ENCODE assay signal across 11 mouse cellular contexts in genomic region chr17:27725412-27725811, GRCm38 (mm10). TPM values are rescaled to one million over a fixed set of nuclear protein-coding genes. Genes with fewer than 3 reads are reported as not detected.
DNase-seq lines count a peak whose midpoint lies in the region; ATAC-seq and TF ChIP-seq lines count a peak whose summit lies in the region.
"Had no signal": no experiment of that assay in that cellular context is flagged by ENCODE, and none has a peak within 500 bp of the region (broad histone marks: within the 10 kb centered on the region; RNA-seq: fewer than 3 reads in every experiment).

No protein-coding gene starts in this region.

- H3K4me3 ChIP-seq in lung, postnatal 0 days (ENCODE audit: low read depth, low read length), result no peak overlapping the region
- no peak overlapping the region for H3K4me3 ChIP-seq in embryonic facial prominence, embryonic 11.5 days (ENCODE audit: low read depth, low read length)
- 0 out of 2 replicates have a peak overlapping the region, but pooled peaks have one; percentile 41 for H3K4me3 ChIP-seq in small intestine, adult 2 months (ENCODE audit: low read depth, low read length)

- WGBS in lung, postnatal 0 days, result 15% methylated on average over 10 of the region's 10 CpGs
- WGBS in embryonic facial prominence, embryonic 11.5 days, result 11% methylated on average over 10 of the region's 10 CpGs
- WGBS in small intestine, adult 2 months, result 38% methylated on average over 10 of the region's 10 CpGs

- no peaks in the 10 kb centered on the region for H3K27me3 ChIP-seq in lung, postnatal 0 days (replicated peaks; ENCODE audit: insufficient read depth, low read length)
- no peaks in the 10 kb centered on the region for H3K27me3 ChIP-seq in embryonic facial prominence, embryonic 11.5 days (ENCODE audit: control insufficient read depth, insufficient read depth, low read length)
- peaks cover 3% of the 10 kb centered on the region; the same call in 1 of the 2 replicates for H3K27me3 ChIP-seq in small intestine, adult 2 months (ENCODE audit: control insufficient read depth, insufficient read depth, low read length)

- DNase-seq in frontal cortex, postnatal 25 days (ENCODE audit: low spot score in 2 of 2), result no peak
- DNase-seq in lung, postnatal 0 days (ENCODE audit: low spot score), result peak; percentile 32
- no peak for DNase-seq in lung, adult 18-20 months
- no peak for DNase-seq in embryonic facial prominence, embryonic 11.5 days (ENCODE audit: low spot score)
- DNase-seq in cerebellum, adult 9-10 months, result no peak

- no peak overlapping the region for H3K4me2 ChIP-seq in lung, postnatal 0 days (replicated peaks; ENCODE audit: low read depth, low read length)
- 0 out of 2 replicates have a peak overlapping the region, but pooled peaks have one; percentile 7 for H3K4me2 ChIP-seq in embryonic facial prominence, embryonic 11.5 days (ENCODE audit: low read depth, low read length)
- H3K4me2 ChIP-seq: heart, embryonic 11.5 days had no signal

- TF ChIP-seq POLR2A in small intestine, adult 2 months (IDR thresholded peaks at IDR 0.05; ENCODE audit: low read depth, low read length), result no peak

- TF ChIP-seq EP300 in lung, postnatal 0 days (IDR thresholded peaks at IDR 0.05), result no peak

- peak; percentile 31; the same call in 1 of the 2 replicates for ATAC-seq in frontal cortex, adult (ENCODE audit: low TSS enrichment)
- ATAC-seq in lung, postnatal 0 days, result peak; percentile 42; the same call in 1 of the 2 replicates
- no peak for ATAC-seq in embryonic facial prominence, embryonic 11.5 days (replicated peaks; ENCODE audit: insufficient number of reproducible peaks, low FRiP score, low TSS enrichment, low read depth)
- ATAC-seq in megakaryocyte, adult 5-6 weeks (ENCODE audit: poor library complexity, severe bottlenecking), result no peak

- H3K27ac ChIP-seq in lung, postnatal 0 days (ENCODE audit: low read length), result no peak overlapping the region
- H3K27ac ChIP-seq in embryonic facial prominence, embryonic 11.5 days (replicated peaks; ENCODE audit: low read depth, low read length), result no peak overlapping the region
- H3K27ac ChIP-seq in small intestine, adult 2 months (ENCODE audit: insufficient read depth, low read depth, low read length), result no peak overlapping the region

- no peaks in the 10 kb centered on the region for H3K36me3 ChIP-seq in lung, postnatal 0 days (ENCODE audit: insufficient read depth, low read length)
- no peaks in the 10 kb centered on the region for H3K36me3 ChIP-seq in embryonic facial prominence, embryonic 11.5 days (replicated peaks; ENCODE audit: control insufficient read depth, insufficient read depth, low read depth, low read length)
- no peaks in the 10 kb centered on the region for H3K36me3 ChIP-seq in small intestine, adult 2 months (ENCODE audit: control insufficient read depth, insufficient read depth, low read length)

- no peaks in the 10 kb centered on the region for H3K9me3 ChIP-seq in lung, postnatal 0 days (ENCODE audit: low read length)
- H3K9me3 ChIP-seq in embryonic facial prominence, embryonic 11.5 days (replicated peaks; ENCODE audit: control insufficient read depth, low read length), result no peaks in the 10 kb centered on the region

- H3K4me1 ChIP-seq in lung, postnatal 0 days (ENCODE audit: insufficient read depth, low read depth, low read length), result no peaks in the 10 kb centered on the region
- peaks cover 7% of the 10 kb centered on the region for H3K4me1 ChIP-seq in embryonic facial prominence, embryonic 11.5 days (ENCODE audit: control insufficient read depth, insufficient read depth, low read length)
- no peaks in the 10 kb centered on the region for H3K4me1 ChIP-seq in small intestine, adult 2 months (ENCODE audit: control insufficient read depth, insufficient read depth, insufficient read length, low read length)

- no peak for TF ChIP-seq CTCF in lung, postnatal 0 days (IDR thresholded peaks at IDR 0.05)
- TF ChIP-seq CTCF in small intestine, adult 2 months (IDR thresholded peaks at IDR 0.05; ENCODE audit: extremely low read depth, insufficient read length, insufficient replicate concordance, low read depth, low read length), result no peak

- H3K9ac ChIP-seq in lung, postnatal 0 days (replicated peaks; ENCODE audit: low read depth), result no peak overlapping the region
- no peak overlapping the region; the same call in 1 of the 2 replicates for H3K9ac ChIP-seq in embryonic facial prominence, embryonic 11.5 days (replicated peaks; ENCODE audit: low read length)

RNA-seq across cellular contexts. Expression of gene Spdef, which starts 3.3 kb away (rescaled TPM):
- 1.0 and 1.2 TPM in 2 replicates for polyA plus RNA-seq in lung, postnatal 0 days (2015; fragmentation: Nextera tagmentation; extraction: Ambion mirVana)
- polyA plus RNA-seq in embryonic facial prominence, embryonic 11.5 days (2014; fragmentation: Nextera tagmentation; extraction: Ambion mirVana), result 0.18 TPM in 1 of 2 replicates, not detected in the other
- 43.8 and 57.5 TPM in 2 replicates for polyA plus RNA-seq in small intestine, adult 2 months (2012; rRNA removed)
- not detected in 2 replicates for total RNA-seq in megakaryocyte, adult 5-6 weeks (2015)
- not detected in 2 replicates for total RNA-seq in megakaryocyte, adult 5-6 weeks (2017)
- total RNA-seq: common myeloid progenitor, adult 5-6 weeks; megakaryocyte-erythroid progenitor cell, adult 5-6 weeks had no signal

Comparison
In these comparisons a context has a peak if more than half of its experiments do, and no peak if none do; other contexts are left out.
1. ATAC-seq: peak in frontal cortex, adult (single experiment) and lung, postnatal 0 days (single experiment); none in embryonic facial prominence, embryonic 11.5 days (single experiment) and megakaryocyte, adult 5-6 weeks (single experiment).
2. RNA of gene Spdef, which starts 3.3 kb away (polyA plus RNA-seq): 43.8 to 57.5 TPM in small intestine, adult 2 months; 1.0 to 1.2 TPM in lung, postnatal 0 days and 0.18 TPM in embryonic facial prominence, embryonic 11.5 days; every median in the first group is over 10 times any median in the second.